Mouse (Mus musculus): Measurements from ENCODE around the gene Ssbp3.

Gene Ssbp3

GRCm38 (mm10) chr4:107011325-107012004, 101.0 kb downstream of the Ssbp3 start:
- no peak for DNase-seq (ENCODE audit: low read depth)

- no peak for DNase-seq (ENCODE audit: low read depth)
These were observed 101.5 kb downstream of the Ssbp3 start for GRCm38 (mm10) chr4:107012005-107012478.

- no peak for DNase-seq (ENCODE audit: low read depth)
These were observed 102.1 kb downstream of the Ssbp3 start for GRCm38 (mm10) chr4:107012574-107012973.

- DNase-seq (ENCODE audit: low read depth): no peak
These were observed 102.8 kb downstream of the Ssbp3 start for GRCm38 (mm10) chr4:107013119-107013816.

GRCm38 (mm10) chr4:107013817-107014260, 103.3 kb downstream of the Ssbp3 start:
- DNase-seq (ENCODE audit: low read depth): no peak

GRCm38 (mm10) chr4:107015971-107016511, 105.5 kb downstream of the Ssbp3 start:
- no peak for DNase-seq (ENCODE audit: low read depth)

GRCm38 (mm10) chr4:107017257-107017656, 106.8 kb downstream of the Ssbp3 start:
- DNase-seq (ENCODE audit: low read depth): no peak

- no peak for DNase-seq (ENCODE audit: low read depth)
These were observed 108.0 kb downstream of the Ssbp3 start for GRCm38 (mm10) chr4:107018521-107018920.

GRCm38 (mm10) chr4:107019027-107019426, 108.5 kb downstream of the Ssbp3 start:
- no peak for DNase-seq (ENCODE audit: low read depth)

GRCm38 (mm10) chr4:107020287-107021000, 109.9 kb downstream of the Ssbp3 start:
- no peak for DNase-seq (ENCODE audit: low read depth)

GRCm38 (mm10) chr4:107021464-107021863, 111.0 kb downstream of the Ssbp3 start:
- DNase-seq (ENCODE audit: low read depth): no peak

GRCm38 (mm10) chr4:107024899-107025298, 114.4 kb downstream of the Ssbp3 start:
- no peak for DNase-seq (ENCODE audit: low read depth)

- DNase-seq (ENCODE audit: low read depth): no peak
These were observed 114.9 kb downstream of the Ssbp3 start for GRCm38 (mm10) chr4:107025369-107025768.

- DNase-seq (ENCODE audit: low read depth): no peak
These were observed 116.0 kb downstream of the Ssbp3 start for GRCm38 (mm10) chr4:107026451-107026850.

GRCm38 (mm10) chr4:107035689-107036088, 125.2 kb downstream of the Ssbp3 start:
- DNase-seq (ENCODE audit: low read depth): no peak

- DNase-seq (ENCODE audit: low read depth): no peak
These were observed 126.5 kb downstream of the Ssbp3 start for GRCm38 (mm10) chr4:107036985-107037384.

- no peak for DNase-seq (ENCODE audit: low read depth)
These were observed 127.8 kb downstream of the Ssbp3 start for GRCm38 (mm10) chr4:107038303-107038702.

- no peak for DNase-seq (ENCODE audit: low read depth)
These were observed 128.8 kb downstream of the Ssbp3 start for GRCm38 (mm10) chr4:107039270-107039669.

GRCm38 (mm10) chr4:107042304-107042703, 131.8 kb downstream of the Ssbp3 start:
- no peak for DNase-seq (ENCODE audit: low read depth)

GRCm38 (mm10) chr4:107045188-107045587, 134.7 kb downstream of the Ssbp3 start:
- no peak for DNase-seq (ENCODE audit: low read depth)

GRCm38 (mm10) chr4:107047806-107048205, 137.3 kb downstream of the Ssbp3 start:
- no peak for DNase-seq (ENCODE audit: low read depth)

GRCm38 (mm10) chr4:107048568-107049162, 138.2 kb downstream of the Ssbp3 start:
- DNase-seq (ENCODE audit: low read depth): no peak
